ENCODE assay signal across 42 mouse cellular contexts in the genomic region with DNA sequence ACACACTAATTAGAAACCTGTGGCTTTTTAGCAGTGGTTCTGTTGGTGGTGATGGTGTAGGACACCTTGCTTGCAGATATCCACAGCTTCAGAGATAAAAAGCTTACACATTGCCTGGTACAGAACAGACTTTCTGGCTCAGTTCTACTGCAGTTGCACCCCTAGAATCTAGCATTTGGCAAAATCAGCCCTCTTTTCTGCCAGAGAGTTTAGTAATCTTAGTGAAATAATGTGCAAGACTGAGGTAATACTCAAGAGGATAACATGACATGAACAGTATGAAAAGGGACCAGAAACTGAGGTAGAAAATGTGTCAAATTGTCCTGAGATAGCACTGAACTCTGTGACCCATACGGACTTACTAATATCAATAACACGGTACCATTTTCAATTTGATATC. TPM values are rescaled to one million over a fixed set of nuclear protein-coding genes. Genes with fewer than 3 reads are reported as not detected.
DNase-seq lines count a peak whose midpoint lies in the region; ATAC-seq and TF ChIP-seq lines count a peak whose summit lies in the region.
"Had no signal": no experiment of that assay in that cellular context is flagged by ENCODE, and none has a peak within 500 bp of the region (broad histone marks: within the 10 kb centered on the region; RNA-seq: fewer than 3 reads in every experiment).

No protein-coding gene starts in this region.

- H3K9ac ChIP-seq in lung, postnatal 0 days (replicated peaks; ENCODE audit: low read depth): no peak overlapping the region
- H3K9ac ChIP-seq: embryonic facial prominence, embryonic 13.5 days; forebrain, embryonic 15.5 days; hindbrain, embryonic 15.5 days; kidney, embryonic 15.5 days; limb, embryonic 12.5 days; midbrain, embryonic 12.5 days; neural tube, embryonic 12.5 days had no signal

- no peak overlapping the region for H3K4me3 ChIP-seq in lung, postnatal 0 days (ENCODE audit: low read depth, low read length)
- no peak overlapping the region for H3K4me3 ChIP-seq in thymus, adult 2 months (ENCODE audit: control insufficient read depth, insufficient read depth, low read length)
- H3K4me3 ChIP-seq: embryonic facial prominence, embryonic 13.5 days; forebrain, embryonic 10.5 days; forebrain, embryonic 15.5 days; hindbrain, embryonic 10.5 days; hindbrain, embryonic 15.5 days; kidney, embryonic 15.5 days; left cerebral cortex, adult 2 months; limb, embryonic 12.5 days; midbrain, embryonic 12.5 days; myocyte; neural tube, embryonic 12.5 days had no signal

- no peaks in the 10 kb centered on the region for H3K4me1 ChIP-seq in lung, postnatal 0 days (ENCODE audit: insufficient read depth, low read depth, low read length)
- H3K4me1 ChIP-seq in thymus, adult 2 months (replicated peaks; ENCODE audit: control insufficient read depth, insufficient read depth, low read length): no peaks in the 10 kb centered on the region
- H3K4me1 ChIP-seq: embryonic facial prominence, embryonic 13.5 days; forebrain, embryonic 10.5 days; forebrain, embryonic 15.5 days; hindbrain, embryonic 10.5 days; hindbrain, embryonic 15.5 days; kidney, embryonic 15.5 days; limb, embryonic 12.5 days; midbrain, embryonic 12.5 days; neural tube, embryonic 12.5 days had no signal

- no peak for ATAC-seq in lung, postnatal 0 days
- ATAC-seq: forebrain, embryonic 15.5 days; inflammation-experienced regulatory T-cells, adult 6 months had no signal

- no peak for TF ChIP-seq CTCF in lung, postnatal 0 days (IDR thresholded peaks at IDR 0.05)
- TF ChIP-seq CTCF in thymus, adult 2 months (IDR thresholded peaks at IDR 0.05; ENCODE audit: borderline replicate concordance, control insufficient read depth, extremely low read depth, insufficient read depth, low read length, poor library complexity): no peak

- no peak for TF ChIP-seq EP300 in lung, postnatal 0 days (IDR thresholded peaks at IDR 0.05)

- H3K9me3 ChIP-seq in lung, postnatal 0 days (ENCODE audit: low read length): no peaks in the 10 kb centered on the region
- H3K9me3 ChIP-seq: embryonic facial prominence, embryonic 13.5 days; forebrain, embryonic 10.5 days; forebrain, embryonic 15.5 days; hindbrain, embryonic 10.5 days; hindbrain, embryonic 15.5 days; kidney, embryonic 15.5 days; limb, embryonic 12.5 days; midbrain, embryonic 12.5 days; neural tube, embryonic 12.5 days had no signal

- WGBS in lung, postnatal 0 days: 94% methylated on average over 2 of the region's 2 CpGs
- WGBS in thymus, adult 2 months: 100% methylated on average over 2 of the region's 2 CpGs

- no peaks in the 10 kb centered on the region for H3K27me3 ChIP-seq in lung, postnatal 0 days (replicated peaks; ENCODE audit: insufficient read depth, low read length)
- no peaks in the 10 kb centered on the region for H3K27me3 ChIP-seq in thymus, adult 2 months (ENCODE audit: control insufficient read depth, insufficient read depth, low read length)
- H3K27me3 ChIP-seq: CH12.LX; embryonic facial prominence, embryonic 13.5 days; forebrain, embryonic 15.5 days; hindbrain, embryonic 15.5 days; kidney, embryonic 15.5 days; limb, embryonic 12.5 days; midbrain, embryonic 12.5 days; neural tube, embryonic 12.5 days had no signal

- TF ChIP-seq POLR2A in thymus, adult 2 months (IDR thresholded peaks at IDR 0.05; ENCODE audit: control insufficient read depth, extremely low read depth, insufficient read depth, low read length, poor library complexity): no peak

- DNase-seq in adrenal gland, adult 2 months: peak; percentile 11
- DNase-seq in adrenal gland, postnatal 4 days (ENCODE audit: low spot score in 2 of 2): no peak
- peak; percentile 64 to 73 for DNase-seq in heart, adult 18-20 months
- no peak for DNase-seq in heart, postnatal 36 days
- DNase-seq in lung, postnatal 25 days (ENCODE audit: low spot score): peak; percentile 40
- no peak for DNase-seq in lung, postnatal 0 days (ENCODE audit: low spot score)
- DNase-seq in thymus, adult 2 months: no peak
- DNase-seq in kidney, adult 18-20 months: no peak
- DNase-seq: cerebellum, adult 11-12 months; cerebellum, adult 9-11 months; gastrocnemius, postnatal 10 days; kidney, adult 11 months; kidney, postnatal 25 days; right cerebral cortex, adult 18-20 months; thymus, adult 18-20 months; thymus, postnatal 36 days had no signal

- intact Hi-C loops in heart, postnatal 36 days (cut with DNase I): no loop called here

- no peak overlapping the region for H3K27ac ChIP-seq in lung, postnatal 0 days (ENCODE audit: low read length)
- H3K27ac ChIP-seq in thymus, adult 2 months (ENCODE audit: control insufficient read depth, insufficient read depth, low read length): no peak overlapping the region
- H3K27ac ChIP-seq: embryonic facial prominence, embryonic 13.5 days; forebrain, embryonic 10.5 days; forebrain, embryonic 15.5 days; hindbrain, embryonic 10.5 days; hindbrain, embryonic 15.5 days; kidney, embryonic 15.5 days; left cerebral cortex, adult 2 months; limb, embryonic 12.5 days; midbrain, embryonic 12.5 days; neural tube, embryonic 12.5 days; stomach, postnatal 0 days had no signal

- no peak overlapping the region for H3K4me2 ChIP-seq in lung, postnatal 0 days (replicated peaks; ENCODE audit: low read depth, low read length)
- H3K4me2 ChIP-seq: embryonic facial prominence, embryonic 13.5 days; forebrain, embryonic 15.5 days; hindbrain, embryonic 15.5 days; kidney, embryonic 15.5 days; limb, embryonic 12.5 days; liver, embryonic 11.5 days; midbrain, embryonic 12.5 days; neural tube, embryonic 12.5 days had no signal

- no peaks in the 10 kb centered on the region for H3K36me3 ChIP-seq in lung, postnatal 0 days (ENCODE audit: insufficient read depth, low read length)
- no peaks in the 10 kb centered on the region for H3K36me3 ChIP-seq in thymus, adult 2 months (ENCODE audit: control insufficient read depth, insufficient read depth, low read length)
- H3K36me3 ChIP-seq: embryonic facial prominence, embryonic 13.5 days; forebrain, embryonic 10.5 days; forebrain, embryonic 15.5 days; hindbrain, embryonic 10.5 days; hindbrain, embryonic 15.5 days; kidney, embryonic 15.5 days; limb, embryonic 12.5 days; midbrain, embryonic 12.5 days; neural tube, embryonic 12.5 days had no signal

RNA-seq across cellular contexts. Expression of a gene that starts 33.6 kb away (rescaled TPM):
- 10 to 100 TPM; 44.0 to 49.6 TPM for total RNA-seq in adrenal gland, adult 2 months (2021)
- polyA plus RNA-seq in adrenal gland, adult 2 months (2012; rRNA removed): 2.7 and 3.3 TPM in 2 replicates
- total RNA-seq in adrenal gland, postnatal 4 days (2021): 10 to 100 TPM; 34.7 to 49.1 TPM
- total RNA-seq in heart, adult 18-20 months (2021): 10 to 100 TPM; 32.0 to 46.1 TPM
- total RNA-seq in heart, postnatal 36 days (2021): 10 to 100 TPM; 35.1 to 51.7 TPM
- polyA plus RNA-seq in lung, postnatal 0 days (2015; fragmentation: Nextera tagmentation; extraction: Ambion mirVana): 4.5 and 5.1 TPM in 2 replicates
- polyA plus RNA-seq in thymus, adult 2 months (2012; rRNA removed): 43.1 and 91.5 TPM in 2 replicates
- polyA plus RNA-seq: forebrain, embryonic 10.5 days; hindbrain, embryonic 10.5 days; liver, embryonic 11.5 days; midbrain, postnatal 0 days; neural tube, embryonic 12.5 days had no signal

RNA-seq across cellular contexts. Expression of a gene that starts 46.1 kb away (rescaled TPM):
- not detected for total RNA-seq in adrenal gland, adult 2 months (2021)
- polyA plus RNA-seq in adrenal gland, adult 2 months (2012; rRNA removed): not detected in 2 replicates
- total RNA-seq in adrenal gland, postnatal 4 days (2021): under 1 TPM in 1 of 2 experiments, not detected in 1; 0.14 TPM
- total RNA-seq in heart, adult 18-20 months (2021): not detected
- not detected for total RNA-seq in heart, postnatal 36 days (2021)
- not detected in 2 replicates for polyA plus RNA-seq in lung, postnatal 0 days (2015; fragmentation: Nextera tagmentation; extraction: Ambion mirVana)
- polyA plus RNA-seq in thymus, adult 2 months (2012; rRNA removed): 0.15 TPM in 1 of 2 replicates, not detected in the other
- total RNA-seq: CH12.LX; common myeloid progenitor, adult 5-6 weeks; ES-E14; granulocyte monocyte progenitor cell, adult 5-6 weeks; layer of hippocampus, adult 18-20 months; layer of hippocampus, postnatal 14 days; left cerebral cortex, adult 2 months; left cerebral cortex, postnatal 25 days; megakaryocyte progenitor cell, adult 5-6 weeks; midbrain, postnatal 0 days had no signal
- polyA plus RNA-seq: C2C12; embryonic facial prominence, embryonic 13.5 days; forebrain, embryonic 10.5 days; forebrain, embryonic 15.5 days; hindbrain, embryonic 10.5 days; hindbrain, embryonic 15.5 days; inflammation-experienced regulatory T-cells, adult 6 months; limb, embryonic 12.5 days; liver, embryonic 11.5 days; lung, embryonic 16.5 days; midbrain, embryonic 12.5 days; midbrain, postnatal 0 days; myocyte; neural tube, embryonic 12.5 days; spleen, adult 2 months had no signal

Comparison
In these comparisons a context has a peak if more than half of its experiments do, and no peak if none do; other contexts are left out.
1. DNase-seq: peak in adrenal gland, adult 2 months (single experiment), heart, adult 18-20 months (2 of 2) and lung, postnatal 25 days (single experiment); none in adrenal gland, postnatal 4 days (0 of 2), heart, postnatal 36 days (0 of 2), lung, postnatal 0 days (single experiment), thymus, adult 2 months (single experiment) and kidney, adult 18-20 months (single experiment).